Mouse (Mus musculus): ENCODE data around the gene Shb.

DNA sequence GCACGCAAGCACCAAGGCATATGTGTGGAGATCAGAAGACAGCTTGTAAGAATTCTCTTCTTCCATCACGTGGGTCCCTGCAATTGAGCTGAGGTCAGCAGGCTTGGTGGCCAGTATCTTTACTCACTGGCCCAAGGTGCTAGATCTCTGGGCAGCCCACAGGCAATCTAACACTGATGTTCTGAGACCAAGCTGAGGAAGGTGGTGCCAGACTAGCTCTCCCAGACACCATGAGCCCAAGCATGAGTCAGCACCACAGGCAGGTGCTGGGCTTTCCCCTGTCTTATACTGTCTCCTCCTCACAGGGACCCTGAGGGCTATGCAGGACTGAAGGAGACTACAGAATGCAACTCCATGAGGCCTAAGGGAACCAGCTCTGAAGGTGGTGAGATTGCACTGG is 74.7 kb downstream of the Shb start:
- TF ChIP-seq CTCF (IDR thresholded peaks at IDR 0.05; ENCODE audit: extremely low read depth, insufficient read depth, low read length) (no peak), POLR2A (IDR thresholded peaks at IDR 0.05; ENCODE audit: extremely low read depth, insufficient read depth, low read length) (no peak)

All from cortical plate, adult 2 months (tissue).